Mouse (Mus musculus) granulocyte monocyte progenitor cell, adult 5-6 weeks (primary cell): ENCODE measurements at regions not wholly inside any gene's neighbourhood (a gene's known extent, or its start where the extent isn't known, plus 50 kb on each side); places are given as distances from the start of the nearest gene placed in this dataset.
"Not testable (repeated sequence)": the region's sequence is repeated elsewhere in the genome, so short reads cannot be mapped to it uniquely, and the experiment has no call there.

Experiments
- ATAC-seq: replicated peaks from 2 replicates; pipeline ENCODE4 v1.8.0; 2016; ENCODE audit warnings: mild to moderate bottlenecking, moderate TSS enrichment, inconsistent platforms; ENCODE audit not compliant: poor library complexity, severe bottlenecking

GRCm38 (mm10) chr5:59831836-59832235, 1976.8 kb upstream of the G6pd2 start:
- no peak for ATAC-seq

GRCm38 (mm10) chr5:59845745-59846144, 1962.9 kb upstream of the G6pd2 start:
- ATAC-seq = peak; percentile 59

GRCm38 (mm10) chr5:59847643-59848042, 1961.0 kb upstream of the G6pd2 start:
- no peak for ATAC-seq

- no peak for ATAC-seq
These were observed 1914.5 kb upstream of the G6pd2 start for GRCm38 (mm10) chr5:59893952-59894724.

GRCm38 (mm10) chr5:59921910-59922309, 1886.7 kb upstream of the G6pd2 start:
- ATAC-seq = no peak

- ATAC-seq = no peak
These were observed 1867.8 kb upstream of the G6pd2 start for GRCm38 (mm10) chr5:59940861-59941260.

GRCm38 (mm10) chr5:59945761-59946160, 1862.9 kb upstream of the G6pd2 start:
- ATAC-seq = no peak

- ATAC-seq = no peak
These were observed 1860.6 kb upstream of the G6pd2 start for GRCm38 (mm10) chr5:59947831-59948568.

- ATAC-seq = not testable (repeated sequence)
These were observed 1852.4 kb upstream of the G6pd2 start for GRCm38 (mm10) chr5:59956240-59956639.

- peak; percentile 100 for ATAC-seq
These were observed 1811.9 kb upstream of the G6pd2 start for GRCm38 (mm10) chr5:59996698-59997097.

- ATAC-seq = peak; percentile 100
These were observed 1765.9 kb upstream of the G6pd2 start for GRCm38 (mm10) chr5:60042603-60043175.

GRCm38 (mm10) chr5:60049053-60049452, 1759.6 kb upstream of the G6pd2 start:
- ATAC-seq = no peak

- ATAC-seq = no peak
These were observed 1747.4 kb upstream of the G6pd2 start for GRCm38 (mm10) chr5:60061178-60061577.
